Mouse (Mus musculus) forebrain, embryonic 13.5 days (tissue): ENCODE data around the gene Gnb1. TPM values are rescaled to one million over a fixed set of nuclear protein-coding genes. Genes with fewer than 3 reads are reported as not detected.

ENCODE experiments used
- polyA plus RNA-seq: library from polyadenylated mRNA; unstranded; fragments of >200 nt; fragmentation: Nextera tagmentation; extraction: Ambion mirVana; gene quantifications from 2 replicates; pipeline ENCODE4 v1.2.1, GENCODE M21; 2015

The Gnb1 gene
- polyA plus RNA-seq, 1 experiment from 2014 or later: 937 TPM

Other genes starting within 250 kb of the Gnb1 start
- gene Faap20, start 241.6 kb upstream of the Gnb1 start, polyA plus RNA-seq: 90.3 and 93.2 TPM in 2 replicates
- gene Prkcz, start 130.0 kb upstream of the Gnb1 start, polyA plus RNA-seq: 33.2 and 42.1 TPM in 2 replicates
- gene Gabrd, start 93.2 kb upstream of the Gnb1 start, polyA plus RNA-seq: 0.31 and 0.35 TPM in 2 replicates
- 4.3 and 4.9 TPM in 2 replicates for gene Cfap74, start 82.2 kb upstream of the Gnb1 start, polyA plus RNA-seq
- gene Tmem52, start 22.2 kb upstream of the Gnb1 start, polyA plus RNA-seq: 0.18 TPM in 1 of 2 replicates, not detected in the other
- gene Nadk, start 71.0 kb downstream of the Gnb1 start, polyA plus RNA-seq: 88.7 and 91.9 TPM in 2 replicates
- gene Slc35e2, start 110.1 kb downstream of the Gnb1 start, polyA plus RNA-seq: 10.6 and 10.7 TPM in 2 replicates
- gene Cdk11b, start 133.5 kb downstream of the Gnb1 start, polyA plus RNA-seq: 75.5 and 77.9 TPM in 2 replicates
- not detected in 2 replicates for gene Gm10563, start 154.0 kb downstream of the Gnb1 start, polyA plus RNA-seq
- 1.6 and 2.1 TPM in 2 replicates for gene Mmp23, start 162.0 kb downstream of the Gnb1 start, polyA plus RNA-seq
- 29.8 and 35.2 TPM in 2 replicates for gene Mib2, start 177.8 kb downstream of the Gnb1 start, polyA plus RNA-seq
- gene Fndc10, start 203.0 kb downstream of the Gnb1 start, polyA plus RNA-seq: 1.9 and 2.3 TPM in 2 replicates
- 160 and 162 TPM in 2 replicates for gene Ssu72, start 213.4 kb downstream of the Gnb1 start, polyA plus RNA-seq
- gene Tmem240, start 243.4 kb downstream of the Gnb1 start, polyA plus RNA-seq: 1.9 and 2.4 TPM in 2 replicates